Mouse (Mus musculus): ENCODE measurements around the gene Sh3bgrl2.

- TF ChIP-seq POLR2AphosphoS2 (IDR thresholded peaks at IDR 0.05; ENCODE audit: low read length) (no peak), ELF1 (IDR thresholded peaks at IDR 0.05; ENCODE audit: low read depth, low read length) (no peak), CTCF (IDR thresholded peaks at IDR 0.05 in 2 of 3, conservative IDR thresholded peaks at IDR 0.05 in 1 of 3; ENCODE audit: control insufficient read depth in 1 of 3, insufficient read depth in 1 of 3, low read depth in 2 of 3, low read length in 3 of 3, poor library complexity in 1 of 3, severe bottlenecking in 1 of 3) (no peak), HCFC1 (IDR thresholded peaks at IDR 0.05; ENCODE audit: low read depth, low read length) (no peak), ZNF384 (IDR thresholded peaks at IDR 0.05; ENCODE audit: low read depth, low read length) (no peak), POLR2AphosphoS5 (IDR thresholded peaks at IDR 0.05; ENCODE audit: borderline replicate concordance, low read depth, low read length) (no peak), UBTF (IDR thresholded peaks at IDR 0.05; ENCODE audit: borderline replicate concordance, insufficient read depth, low read depth, low read length) (no peak), RAD21 (IDR thresholded peaks at IDR 0.05; ENCODE audit: low read depth, low read length) (no peak), POLR2A (IDR thresholded peaks at IDR 0.05; ENCODE audit: control insufficient read depth in 1 of 2, insufficient read depth in 1 of 2, low read depth in 1 of 2, low read length in 2 of 2, poor library complexity in 1 of 2) (no peak), RCOR1 (IDR thresholded peaks at IDR 0.05; ENCODE audit: low read depth, low read length) (no peak), MYC (IDR thresholded peaks at IDR 0.05; ENCODE audit: low read depth, low read length) (no peak)
Measured at GRCm38 (mm10) chr9:83599505-83599904, 51.4 kb downstream of the Sh3bgrl2 start.

Data from MEL (cell line).